Mouse (Mus musculus): ENCODE measurements around the gene Elmod3. TPM values are rescaled to one million over a fixed set of nuclear protein-coding genes. Genes with fewer than 3 reads are reported as not detected.

Gene Elmod3
- total RNA-seq, 1 experiment, result 4.3 TPM

- H3K27ac ChIP-seq (ENCODE audit: insufficient read depth, low read depth, low read length, poor library complexity, severe bottlenecking), result no peak overlapping the region
- no peak for DNase-seq (ENCODE audit: low read depth, low spot score)
- in situ Hi-C loops (cut with MboI; ENCODE audit: low sequenced_read_pairs in 2 of 2, unreplicated experiment in 2 of 2), result no loop called here
- H3K36me3 ChIP-seq (ENCODE audit: control insufficient read depth, insufficient read depth, low read length, poor library complexity, severe bottlenecking), result no peaks in the 10 kb centered on the region
- H3K4me3 ChIP-seq (ENCODE audit: insufficient read depth in 1 of 2, low read depth in 1 of 2, low read length in 2 of 2, poor library complexity in 1 of 2, severe bottlenecking in 1 of 2), result no peak overlapping the region
- TF ChIP-seq ZNF384 (IDR thresholded peaks at IDR 0.05; ENCODE audit: low read depth, low read length) (no peak), HCFC1 (IDR thresholded peaks at IDR 0.05; ENCODE audit: borderline replicate concordance, insufficient read depth, low read length) (no peak), ZC3H11A (IDR thresholded peaks at IDR 0.05; ENCODE audit: borderline replicate concordance, low read depth, low read length) (no peak), MAFK (IDR thresholded peaks at IDR 0.05; ENCODE audit: insufficient read depth, low read depth, low read length) (no peak), CHD2 (IDR thresholded peaks at IDR 0.05; ENCODE audit: low read depth, low read length) (no peak)
- no peak overlapping the region for H3K9ac ChIP-seq (ENCODE audit: insufficient read depth, low read depth, low read length, poor library complexity, severe bottlenecking)
- H3K4me1 ChIP-seq (ENCODE audit: control insufficient read depth in 2 of 2, insufficient read depth in 2 of 2, low read length in 2 of 2, poor library complexity in 1 of 2), result no peaks in the 10 kb centered on the region
- no peaks in the 10 kb centered on the region for H3K9me3 ChIP-seq (ENCODE audit: control insufficient read depth, insufficient read depth, low read depth, low read length)
Measured at GRCm38 (mm10) chr6:72527070-72527469, 71.1 kb downstream of the Elmod3 start.

GRCm38 (mm10) chr6:72524160-72524559 lies 74.1 kb downstream of the Elmod3 start:
- Histone ChIP-seq H3K9me3 (ENCODE audit: control insufficient read depth, insufficient read depth, low read depth, low read length) (no peaks in the 10 kb centered on the region), H3K4me3 (ENCODE audit: insufficient read depth in 1 of 2, low read depth in 1 of 2, low read length in 2 of 2, poor library complexity in 1 of 2, severe bottlenecking in 1 of 2) (no peak overlapping the region), H3K36me3 (ENCODE audit: control insufficient read depth, insufficient read depth, low read length, poor library complexity, severe bottlenecking) (no peaks in the 10 kb centered on the region), H3K4me1 (ENCODE audit: control insufficient read depth in 2 of 2, insufficient read depth in 2 of 2, low read length in 2 of 2, poor library complexity in 1 of 2) (peaks cover 3 to 6% of the 10 kb centered on the region in 2 experiments; a peak in 1 of 4 replicates), H3K27ac (ENCODE audit: insufficient read depth, low read depth, low read length, poor library complexity, severe bottlenecking) (no peak overlapping the region), H3K9ac (ENCODE audit: insufficient read depth, low read depth, low read length, poor library complexity, severe bottlenecking) (no peak overlapping the region)
- in situ Hi-C loops (cut with MboI; ENCODE audit: low sequenced_read_pairs in 2 of 2, unreplicated experiment in 2 of 2), result no loop called here
- TF ChIP-seq HCFC1 (IDR thresholded peaks at IDR 0.05; ENCODE audit: borderline replicate concordance, insufficient read depth, low read length), result no peak
- TF ChIP-seq MAFK (IDR thresholded peaks at IDR 0.05; ENCODE audit: insufficient read depth, low read depth, low read length), result no peak
- TF ChIP-seq ZC3H11A (IDR thresholded peaks at IDR 0.05; ENCODE audit: borderline replicate concordance, low read depth, low read length), result no peak
- TF ChIP-seq ZNF384 (IDR thresholded peaks at IDR 0.05; ENCODE audit: low read depth, low read length), result no peak
- no peak for TF ChIP-seq CHD2 (IDR thresholded peaks at IDR 0.05; ENCODE audit: low read depth, low read length)
- DNase-seq (ENCODE audit: low read depth, low spot score), result no peak

GRCm38 (mm10) chr6:72523222-72523621 lies 75.0 kb downstream of the Elmod3 start:
- H3K9ac ChIP-seq (ENCODE audit: insufficient read depth, low read depth, low read length, poor library complexity, severe bottlenecking), result no peak overlapping the region
- no peak for TF ChIP-seq HCFC1 (IDR thresholded peaks at IDR 0.05; ENCODE audit: borderline replicate concordance, insufficient read depth, low read length)
- TF ChIP-seq ZNF384 (IDR thresholded peaks at IDR 0.05; ENCODE audit: low read depth, low read length), result no peak
- TF ChIP-seq CHD2 (IDR thresholded peaks at IDR 0.05; ENCODE audit: low read depth, low read length), result no peak
- TF ChIP-seq ZC3H11A (IDR thresholded peaks at IDR 0.05; ENCODE audit: borderline replicate concordance, low read depth, low read length), result no peak
- no peak overlapping the region for H3K27ac ChIP-seq (ENCODE audit: insufficient read depth, low read depth, low read length, poor library complexity, severe bottlenecking)
- DNase-seq (ENCODE audit: low read depth, low spot score), result no peak
- no peaks in the 10 kb centered on the region for H3K9me3 ChIP-seq (ENCODE audit: control insufficient read depth, insufficient read depth, low read depth, low read length)
- no peak overlapping the region for H3K4me3 ChIP-seq (ENCODE audit: insufficient read depth in 1 of 2, low read depth in 1 of 2, low read length in 2 of 2, poor library complexity in 1 of 2, severe bottlenecking in 1 of 2)
- no peaks in the 10 kb centered on the region for H3K36me3 ChIP-seq (ENCODE audit: control insufficient read depth, insufficient read depth, low read length, poor library complexity, severe bottlenecking)
- peaks cover 3 to 6% of the 10 kb centered on the region in 2 experiments; a peak in 1 of 4 replicates for H3K4me1 ChIP-seq (ENCODE audit: control insufficient read depth in 2 of 2, insufficient read depth in 2 of 2, low read length in 2 of 2, poor library complexity in 1 of 2)
- in situ Hi-C loops (cut with MboI; ENCODE audit: low sequenced_read_pairs in 2 of 2, unreplicated experiment in 2 of 2), result no loop called here

- no peaks in the 10 kb centered on the region for H3K9me3 ChIP-seq (ENCODE audit: control insufficient read depth, insufficient read depth, low read depth, low read length)
- H3K9ac ChIP-seq (ENCODE audit: insufficient read depth, low read depth, low read length, poor library complexity, severe bottlenecking), result no peak overlapping the region
- no peak for TF ChIP-seq ZNF384 (IDR thresholded peaks at IDR 0.05; ENCODE audit: low read depth, low read length)
- TF ChIP-seq CHD2 (IDR thresholded peaks at IDR 0.05; ENCODE audit: low read depth, low read length), result no peak
- no peak for TF ChIP-seq MAFK (IDR thresholded peaks at IDR 0.05; ENCODE audit: insufficient read depth, low read depth, low read length)
- no peak for TF ChIP-seq ZC3H11A (IDR thresholded peaks at IDR 0.05; ENCODE audit: borderline replicate concordance, low read depth, low read length)
- TF ChIP-seq HCFC1 (IDR thresholded peaks at IDR 0.05; ENCODE audit: borderline replicate concordance, insufficient read depth, low read length), result no peak
- DNase-seq (ENCODE audit: low read depth, low spot score), result no peak
- no peaks in the 10 kb centered on the region for H3K36me3 ChIP-seq (ENCODE audit: control insufficient read depth, insufficient read depth, low read length, poor library complexity, severe bottlenecking)
- no peak overlapping the region for H3K4me3 ChIP-seq (ENCODE audit: insufficient read depth in 1 of 2, low read depth in 1 of 2, low read length in 2 of 2, poor library complexity in 1 of 2, severe bottlenecking in 1 of 2)
- in situ Hi-C loops (cut with MboI; ENCODE audit: low sequenced_read_pairs in 2 of 2, unreplicated experiment in 2 of 2), result no loop called here
- peaks cover 3 to 6% of the 10 kb centered on the region in 2 experiments; a peak in 1 of 4 replicates for H3K4me1 ChIP-seq (ENCODE audit: control insufficient read depth in 2 of 2, insufficient read depth in 2 of 2, low read length in 2 of 2, poor library complexity in 1 of 2)
- no peak overlapping the region for H3K27ac ChIP-seq (ENCODE audit: insufficient read depth, low read depth, low read length, poor library complexity, severe bottlenecking)
Measured at GRCm38 (mm10) chr6:72522288-72522687, 75.9 kb downstream of the Elmod3 start.

GRCm38 (mm10) chr6:72521607-72522006 lies 76.6 kb downstream of the Elmod3 start, which contains the start of gene Sh2d6:
Sh2d6 (minus strand) TSS chr6:72521707.
- H3K4me1 ChIP-seq (ENCODE audit: control insufficient read depth in 2 of 2, insufficient read depth in 2 of 2, low read length in 2 of 2, poor library complexity in 1 of 2), result peaks cover 3 to 6% of the 10 kb centered on the region in 2 experiments; a peak in 1 of 4 replicates
- no peak within 1 kb of the TSS for H3K4me3 ChIP-seq (ENCODE audit: insufficient read depth in 1 of 2, low read depth in 1 of 2, low read length in 2 of 2, poor library complexity in 1 of 2, severe bottlenecking in 1 of 2)
- H3K27ac ChIP-seq (ENCODE audit: insufficient read depth, low read depth, low read length, poor library complexity, severe bottlenecking), result no peak within 1 kb of the TSS
- no peaks in the 10 kb centered on the region for H3K36me3 ChIP-seq (ENCODE audit: control insufficient read depth, insufficient read depth, low read length, poor library complexity, severe bottlenecking)
- no peak within 1 kb of the TSS for H3K9ac ChIP-seq (ENCODE audit: insufficient read depth, low read depth, low read length, poor library complexity, severe bottlenecking)
- no peak for DNase-seq (ENCODE audit: low read depth, low spot score)
- in situ Hi-C loops (cut with MboI; ENCODE audit: low sequenced_read_pairs in 2 of 2, unreplicated experiment in 2 of 2), result no loop called here
- TF ChIP-seq ZC3H11A (IDR thresholded peaks at IDR 0.05; ENCODE audit: borderline replicate concordance, low read depth, low read length), result no peak
- no peak for TF ChIP-seq MAFK (IDR thresholded peaks at IDR 0.05; ENCODE audit: insufficient read depth, low read depth, low read length)
- TF ChIP-seq ZNF384 (IDR thresholded peaks at IDR 0.05; ENCODE audit: low read depth, low read length), result no peak
- H3K9me3 ChIP-seq (ENCODE audit: control insufficient read depth, insufficient read depth, low read depth, low read length), result no peaks in the 10 kb centered on the region

Measured in ES-E14 (cell line).